Mouse (Mus musculus) lung, postnatal 0 days (tissue): ENCODE data around the gene Pknox2.

Experiments used
- CTCF ChIP-seq: IDR thresholded peaks from 2 replicates; pipeline ENCODE4 v1.5.1; 2016; ENCODE audit warnings: antibody characterized with exemption, mild to moderate bottlenecking
- EP300 ChIP-seq: IDR thresholded peaks from 2 replicates; pipeline ENCODE4 v1.6.1; 2016; ENCODE audit warnings: antibody characterized with exemption, mild to moderate bottlenecking, control low read depth

- TF ChIP-seq CTCF (peak; percentile 66), EP300 (no peak)
Measured at GRCm38 (mm10) chr9:36965720-36966119, 181.5 kb downstream of the Pknox2 start.
